Mouse (Mus musculus) yolk sac, embryonic 10.5 days (tissue): ENCODE measurements around the gene Gm45234.

Experiments used
- DNase-seq: peaks from one replicate; pipeline ENCODE4 v3.0.0-alpha.2; 2017; ENCODE audit warnings: low spot score

Gm45234 gene

DNA sequence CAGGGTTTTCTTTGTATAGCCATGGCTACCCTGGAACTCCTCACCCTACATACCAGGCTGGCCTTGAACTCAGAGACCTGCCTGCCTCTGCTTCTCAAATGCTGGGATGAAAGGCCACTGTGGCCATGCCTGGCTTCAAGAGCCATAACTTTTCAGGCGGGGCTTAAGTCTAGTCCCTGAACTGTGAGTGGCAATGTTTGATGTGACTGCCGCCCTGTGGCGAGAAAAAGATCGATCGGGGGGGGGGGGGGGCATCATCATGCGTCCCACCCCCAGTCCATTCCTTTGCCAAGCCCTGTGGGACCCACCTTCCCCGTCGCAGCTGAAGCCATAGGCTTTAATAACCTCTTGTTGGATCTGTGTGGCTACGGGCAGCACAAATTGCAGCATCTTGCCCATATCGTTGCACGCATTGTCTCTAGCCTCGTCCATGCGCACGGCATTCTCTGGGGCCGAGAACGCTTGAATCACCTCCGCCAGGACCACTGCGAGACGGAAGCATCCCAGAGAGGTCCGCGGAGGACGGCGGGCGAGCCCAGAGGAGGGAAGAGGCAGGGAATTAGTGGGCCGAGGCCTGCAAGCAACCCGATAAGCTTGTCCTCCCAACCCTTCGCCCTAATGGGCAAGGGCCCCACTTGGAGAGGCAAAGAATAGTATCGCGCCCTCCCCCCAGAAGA, 15.5 kb downstream of the Gm45234 start:
- peak; percentile 79 for DNase-seq

DNA sequence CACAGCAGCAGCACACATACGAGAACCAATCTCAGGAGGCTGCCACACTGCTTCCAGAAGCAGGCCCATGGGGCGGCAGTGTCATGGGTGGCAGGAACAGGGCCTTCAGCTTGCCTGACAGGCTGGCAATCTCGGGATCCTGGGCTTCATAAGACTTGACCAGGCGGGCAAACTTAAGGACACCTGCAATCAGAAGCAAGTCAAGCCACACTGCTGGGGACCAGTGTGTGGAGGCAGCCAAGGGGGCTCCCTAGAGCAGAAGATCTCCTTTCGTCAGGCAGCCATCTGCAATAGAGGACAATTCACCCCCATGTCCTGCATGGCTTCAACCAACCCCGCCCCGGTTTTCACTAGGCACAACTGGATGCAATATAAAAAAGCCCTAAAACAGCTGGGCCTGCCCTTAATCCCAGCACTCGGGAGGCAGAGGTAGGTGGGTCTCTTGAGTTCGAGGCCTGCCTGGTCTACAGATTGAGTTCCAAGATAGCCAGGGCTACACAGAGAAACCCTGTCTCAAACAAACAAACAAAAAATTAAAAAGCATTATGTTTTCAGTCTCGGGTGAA, 16.5 kb downstream of the Gm45234 start:
- DNase-seq, result no peak

DNA sequence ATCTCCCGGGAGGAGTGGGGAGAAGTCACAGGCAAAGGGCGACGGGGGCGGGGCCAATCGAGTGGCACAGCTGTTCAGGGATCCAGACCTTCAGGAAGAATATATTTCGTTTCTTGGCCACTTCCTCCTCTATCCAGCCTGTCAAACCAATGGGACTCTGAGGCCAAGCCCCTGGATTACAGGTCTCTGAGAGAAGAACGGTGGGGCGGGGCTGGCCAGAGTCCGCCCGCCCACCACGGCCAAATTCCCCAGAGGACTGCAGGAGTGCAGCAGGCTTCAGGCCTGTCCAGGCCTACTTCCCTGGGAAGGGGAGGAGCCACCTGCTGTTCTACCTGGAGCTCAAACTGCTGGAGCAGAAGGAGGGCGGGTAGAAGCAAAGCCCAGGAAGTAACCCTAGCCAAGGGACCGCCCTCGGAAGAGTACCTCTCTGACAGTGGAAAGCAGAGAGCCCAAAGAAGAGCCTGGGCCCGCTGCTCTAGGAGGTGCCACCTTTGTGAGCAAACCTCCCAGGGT, 17.3 kb downstream of the Gm45234 start, which contains the start of gene Ptpn6:
Gene Ptpn6 (minus strand): TSS at position 204 of the 513 bp plus-strand sequence.
- DNase-seq, result peak; percentile 89

DNA sequence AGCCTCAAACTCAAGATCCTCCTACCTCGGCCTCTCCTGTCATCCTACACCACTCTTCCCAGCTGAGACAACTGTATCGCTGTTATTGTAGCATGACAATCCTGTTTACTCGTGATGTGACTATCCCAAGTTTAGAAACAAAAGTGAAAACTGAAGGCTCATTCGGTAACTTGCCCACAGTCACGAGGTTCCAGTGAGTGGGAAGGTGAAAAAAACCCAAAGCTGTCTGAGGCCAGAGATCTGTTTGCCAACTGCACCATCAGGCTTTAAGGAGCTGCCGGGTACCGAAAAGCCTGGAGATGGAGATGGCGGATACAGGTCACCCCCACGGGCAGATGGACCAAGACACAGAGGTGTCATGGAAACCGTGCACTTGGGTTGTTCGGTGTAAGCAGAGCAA, 18.8 kb downstream of the Gm45234 start:
- no peak for DNase-seq

DNA sequence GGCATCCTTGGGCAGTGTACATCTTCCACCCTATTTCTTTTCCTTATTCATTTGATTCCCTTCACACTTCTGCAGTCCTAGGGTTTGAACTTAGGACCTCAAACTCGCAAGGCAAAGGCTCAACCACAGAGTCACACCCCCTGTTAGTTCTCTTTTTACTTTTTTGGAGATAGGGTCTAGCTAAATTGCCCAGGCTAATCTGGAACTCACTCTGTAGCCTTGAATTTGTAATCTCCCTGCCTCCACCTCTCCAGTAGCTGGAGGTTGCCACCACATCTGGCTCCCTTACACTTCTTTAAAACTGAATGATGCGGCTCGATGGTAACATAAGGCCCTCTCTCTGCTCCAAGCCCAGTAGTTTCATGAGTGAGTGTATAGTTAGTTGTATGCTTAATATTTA, 21.4 kb downstream of the Gm45234 start:
- no peak for DNase-seq

DNA sequence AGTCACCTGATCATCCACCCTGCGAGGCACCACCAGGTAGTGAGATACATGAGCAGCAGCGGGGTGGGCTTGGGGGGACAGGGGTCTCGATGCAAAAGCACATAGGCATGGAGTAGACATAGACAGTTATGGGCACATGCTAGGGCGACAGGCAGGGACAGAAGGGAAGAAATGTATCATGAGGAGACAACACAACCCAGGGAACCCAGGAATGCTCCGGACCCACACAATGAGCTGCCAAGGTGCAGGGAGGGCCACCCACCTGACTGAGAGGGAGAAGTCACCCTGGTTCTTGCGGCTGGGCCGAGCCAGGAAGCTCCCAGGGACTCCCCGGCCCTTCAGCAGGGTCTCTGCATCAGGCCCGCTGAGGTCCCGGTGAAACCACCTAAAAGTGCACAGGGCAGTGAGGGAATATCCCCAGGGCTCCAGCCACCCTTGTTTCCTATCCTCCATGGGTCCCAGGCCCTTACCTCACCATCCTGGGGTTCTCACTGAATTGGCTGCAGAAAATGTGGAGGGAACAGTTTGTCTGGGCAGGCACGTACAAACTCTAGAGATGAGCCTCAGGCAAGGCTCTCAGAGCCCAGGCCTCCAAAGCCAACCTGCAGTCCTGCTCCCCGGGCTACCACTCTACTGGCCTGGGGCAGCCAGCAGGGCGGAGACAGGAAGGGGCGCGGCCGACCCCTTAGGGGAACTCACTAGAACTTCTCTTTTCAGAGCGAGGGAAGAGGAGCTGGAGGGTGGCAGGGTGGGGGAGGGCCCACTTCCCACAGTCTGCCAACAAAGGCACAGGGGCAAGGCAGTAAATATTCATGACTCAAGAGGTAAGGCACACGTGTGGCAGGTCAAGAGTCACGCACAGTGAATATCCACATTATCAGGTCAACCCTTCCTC, 23.1 kb downstream of the Gm45234 start:
- DNase-seq, result no peak

DNA sequence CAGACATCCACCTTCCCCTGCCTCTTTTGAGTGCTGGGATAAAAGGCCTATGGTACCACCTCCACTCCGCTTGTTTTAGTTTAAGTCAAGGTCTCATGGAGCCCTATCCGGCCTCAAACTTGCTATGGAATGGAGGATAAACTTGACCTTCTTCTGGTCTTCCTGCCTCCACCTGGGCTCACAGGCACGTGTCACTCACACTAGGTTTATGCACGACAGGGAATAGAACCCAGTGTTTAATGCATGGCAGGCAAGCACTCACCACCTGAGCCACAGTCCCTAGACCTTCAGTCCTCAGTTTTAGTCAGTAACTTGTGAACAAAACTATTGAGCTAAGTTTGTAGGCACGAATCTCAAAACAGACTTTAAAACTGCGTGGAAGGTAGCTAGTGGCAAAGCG, 24.8 kb downstream of the Gm45234 start:
- DNase-seq, result no peak

DNA sequence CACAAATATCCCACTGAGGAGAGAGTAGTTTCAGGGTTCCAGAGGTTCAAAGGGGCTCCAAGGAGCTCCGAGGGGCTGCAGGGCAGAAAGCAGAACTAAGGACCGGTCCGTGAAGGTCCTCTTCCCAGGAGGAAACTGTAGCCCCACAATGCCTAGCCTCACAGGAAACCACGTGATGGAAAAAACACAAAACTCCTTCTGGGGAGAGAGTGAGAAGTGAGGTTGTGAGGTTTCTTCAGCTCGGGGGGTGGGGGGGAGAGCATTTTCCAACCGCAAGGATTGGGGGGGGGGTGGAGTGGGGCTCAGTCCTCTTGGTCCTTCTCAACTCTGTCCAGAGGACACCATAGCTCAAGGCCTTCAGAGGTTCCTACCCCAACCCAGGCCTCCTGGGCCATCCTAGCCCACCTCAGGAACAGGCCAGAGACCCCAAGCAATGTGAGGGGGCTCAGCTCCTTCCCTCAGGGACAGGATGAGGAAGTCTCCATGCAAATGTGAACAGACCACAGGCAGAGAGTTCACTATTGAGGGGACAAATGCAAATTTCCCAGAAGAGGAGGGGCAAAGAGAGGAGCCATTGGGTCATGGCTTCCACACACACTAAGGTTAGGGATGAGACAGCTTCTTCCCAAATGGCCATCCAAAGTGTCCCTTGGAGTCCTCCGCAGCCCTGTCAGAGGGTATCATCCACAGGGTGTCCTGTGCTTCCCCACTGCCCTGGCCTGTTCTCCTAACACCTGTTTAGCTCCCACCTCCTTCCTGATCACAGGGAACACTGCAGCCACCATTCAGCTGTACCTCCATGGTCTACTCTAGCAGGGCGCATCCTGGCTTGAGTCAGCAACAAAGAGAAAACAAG, 25.7 kb downstream of the Gm45234 start:
- no peak for DNase-seq

DNA sequence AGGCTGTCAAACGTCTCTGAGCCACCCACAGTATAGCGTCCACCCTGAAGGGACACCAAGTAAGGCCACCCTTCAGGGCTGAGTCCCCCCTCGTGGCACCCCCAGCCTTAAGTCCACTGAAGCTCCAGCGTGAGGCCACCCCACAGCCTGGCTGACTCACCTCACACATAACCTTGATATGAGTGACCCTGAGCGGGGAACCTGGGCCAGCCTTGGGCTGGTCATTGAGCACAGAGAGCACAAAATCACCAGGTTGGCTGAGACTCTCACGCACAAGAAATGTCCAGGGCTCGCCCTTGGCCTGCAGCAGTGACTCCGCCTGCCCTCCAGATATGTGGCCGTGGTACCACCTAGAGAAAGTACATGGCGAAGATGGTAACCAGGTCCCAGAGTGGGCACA, 27.2 kb downstream of the Gm45234 start:
- DNase-seq, result no peak

DNA sequence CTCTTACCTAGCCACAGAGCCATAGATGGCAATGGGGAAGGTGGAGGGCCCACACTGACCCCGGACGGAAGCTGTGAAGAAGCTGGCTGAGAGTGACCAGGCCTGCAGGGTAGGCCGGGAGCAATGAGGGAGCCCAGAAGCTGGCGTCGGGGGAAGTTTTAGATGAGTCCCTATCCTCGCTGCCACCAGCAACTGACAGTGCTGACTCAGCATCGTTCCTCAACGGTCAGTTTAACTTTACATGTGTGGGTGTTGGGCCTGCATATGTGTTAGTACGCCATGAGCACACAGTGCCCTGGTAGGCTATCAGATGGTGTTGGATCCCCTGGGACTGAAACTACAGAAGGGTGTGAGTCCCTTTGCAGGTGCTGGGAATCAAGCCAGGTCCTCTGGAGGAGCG, 31.3 kb downstream of the Gm45234 start:
- no peak for DNase-seq

DNA sequence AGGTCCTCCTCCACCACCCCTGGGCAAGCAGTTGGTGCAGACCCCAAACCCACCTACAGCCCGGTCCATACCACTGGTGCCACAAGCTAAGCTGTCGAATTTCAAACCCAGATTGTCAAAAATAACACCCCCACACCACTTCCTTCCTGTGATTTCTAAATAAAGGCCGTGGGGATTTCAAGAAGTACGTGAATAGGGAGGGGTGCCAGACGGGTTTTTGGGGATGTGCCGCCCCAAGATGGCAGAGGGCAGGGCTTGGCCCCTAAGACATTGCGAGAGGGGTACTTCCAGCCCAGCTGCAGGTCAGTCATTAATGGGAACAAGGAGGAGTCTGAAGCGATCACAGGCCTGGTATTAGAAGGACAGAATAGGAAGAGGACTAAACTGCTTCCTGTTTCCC, 32.3 kb downstream of the Gm45234 start:
- no peak for DNase-seq

DNA sequence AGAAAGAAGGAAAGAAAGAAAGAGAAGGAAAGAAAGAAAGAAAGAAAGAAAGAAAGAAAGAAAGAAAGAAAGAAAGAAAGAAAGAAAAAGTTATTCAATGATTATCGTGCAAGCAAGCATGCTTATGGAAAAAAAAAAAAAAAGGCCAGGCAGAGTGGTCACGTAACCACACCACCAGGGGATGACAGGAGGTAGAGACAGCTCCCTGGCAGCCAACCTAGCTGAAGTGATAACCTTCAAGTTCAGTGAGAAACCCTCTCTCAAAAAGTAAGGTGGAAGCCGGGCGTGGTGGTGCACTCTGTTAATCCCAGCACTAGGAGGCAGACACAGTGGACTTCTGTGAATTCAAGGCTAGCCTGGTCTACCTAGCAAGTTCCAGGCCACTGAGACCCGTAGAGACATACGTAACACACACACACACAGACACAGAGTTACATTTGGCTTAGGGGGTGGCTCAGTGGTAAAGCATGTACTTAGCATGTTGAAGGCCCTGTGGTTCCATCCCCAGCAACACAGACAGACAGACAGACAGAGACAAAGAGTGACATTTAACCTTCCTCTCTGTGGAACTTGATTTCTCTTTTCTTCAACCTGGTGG, 32.8 kb downstream of the Gm45234 start:
- no peak for DNase-seq

DNA sequence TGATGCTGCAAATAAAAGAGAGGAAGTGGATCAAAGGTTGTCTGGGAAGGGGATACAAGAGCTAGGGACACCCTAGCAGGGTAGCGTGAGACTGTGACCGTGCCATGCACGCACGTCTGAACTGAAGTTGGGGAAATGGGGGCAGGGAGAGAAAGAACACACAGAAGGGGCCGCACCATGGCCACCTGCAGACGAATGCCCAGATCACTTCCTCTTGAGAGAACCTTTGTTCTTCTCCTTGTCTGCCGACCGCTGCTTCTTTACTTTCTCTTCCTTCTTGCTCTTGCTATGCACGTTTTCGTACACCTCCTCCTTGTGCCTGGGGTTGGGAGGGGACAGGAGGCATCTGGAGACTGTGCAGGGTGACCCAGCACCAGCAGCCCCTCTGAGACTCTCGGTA, 34.9 kb downstream of the Gm45234 start:
- no peak for DNase-seq

DNA sequence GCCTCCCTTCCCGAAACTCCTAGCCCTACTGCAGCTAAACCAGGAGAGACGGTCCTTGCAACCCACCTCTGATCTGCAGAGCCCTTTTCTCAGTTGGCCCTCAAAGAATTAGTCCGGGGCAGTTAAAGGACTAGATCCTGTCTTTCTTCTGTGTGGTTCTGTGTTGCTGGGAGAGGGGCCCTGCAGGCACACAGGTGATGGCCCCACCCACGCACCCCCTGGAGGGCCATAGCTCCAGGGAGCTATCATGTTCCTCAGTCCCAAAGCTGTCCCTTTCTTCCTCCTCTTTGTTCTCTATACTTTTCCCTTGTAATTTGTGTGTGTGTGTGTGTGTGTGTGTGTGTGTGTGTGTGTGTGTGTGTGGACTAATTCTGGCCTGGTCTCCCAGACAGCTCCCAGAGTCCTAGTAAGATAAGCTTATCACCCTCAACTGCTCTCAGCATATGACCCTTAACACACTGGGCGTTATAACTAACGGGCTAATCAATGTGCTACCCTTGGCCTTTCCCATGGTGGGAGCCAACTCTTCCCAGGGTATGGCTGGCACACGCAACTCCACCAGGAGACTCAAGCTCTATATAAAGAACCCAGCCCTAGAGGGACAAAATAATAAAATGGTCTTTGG, 36.4 kb downstream of the Gm45234 start:
- DNase-seq, result no peak

DNA sequence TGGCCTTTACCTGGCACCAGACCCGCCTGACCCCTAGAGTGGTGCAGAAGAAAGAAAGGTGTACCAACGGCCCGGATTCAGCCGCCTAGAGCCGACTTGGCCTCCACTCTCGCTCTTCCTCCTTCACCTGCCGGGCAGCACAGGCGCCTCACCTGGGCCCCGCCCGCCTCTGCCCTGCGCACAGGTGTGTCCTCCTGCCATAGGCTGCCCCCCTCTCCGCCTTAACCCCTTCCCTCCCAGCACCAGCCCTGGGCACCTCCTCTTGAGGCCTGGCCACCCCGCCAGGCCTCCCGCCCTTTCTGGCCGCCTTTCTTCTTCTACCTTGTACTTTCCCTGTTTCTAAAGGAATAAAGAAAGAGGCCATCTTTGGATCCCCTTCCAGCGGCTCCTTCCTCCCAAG, 37.1 kb downstream of the Gm45234 start:
- peak; percentile 86 for DNase-seq

DNA sequence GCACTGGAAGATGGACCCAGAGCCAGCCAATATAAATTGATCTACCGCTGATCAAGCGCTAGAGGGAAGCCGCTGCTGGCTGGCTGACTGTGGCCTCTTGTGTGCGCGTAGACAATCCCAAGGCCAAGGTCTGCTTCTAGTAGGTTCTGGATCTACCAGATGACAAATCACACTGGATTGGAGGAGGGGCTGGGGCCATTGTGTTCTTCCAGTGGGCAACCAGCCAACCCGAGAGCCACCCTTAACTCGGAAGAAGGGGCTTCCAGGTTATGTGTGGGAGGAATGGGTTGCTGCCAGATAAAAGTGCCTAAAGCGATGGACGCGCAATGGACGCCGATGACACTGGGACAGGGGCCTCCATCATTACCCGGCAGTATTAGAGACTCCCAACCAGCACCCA, 37.9 kb downstream of the Gm45234 start:
- DNase-seq, result no peak

DNA sequence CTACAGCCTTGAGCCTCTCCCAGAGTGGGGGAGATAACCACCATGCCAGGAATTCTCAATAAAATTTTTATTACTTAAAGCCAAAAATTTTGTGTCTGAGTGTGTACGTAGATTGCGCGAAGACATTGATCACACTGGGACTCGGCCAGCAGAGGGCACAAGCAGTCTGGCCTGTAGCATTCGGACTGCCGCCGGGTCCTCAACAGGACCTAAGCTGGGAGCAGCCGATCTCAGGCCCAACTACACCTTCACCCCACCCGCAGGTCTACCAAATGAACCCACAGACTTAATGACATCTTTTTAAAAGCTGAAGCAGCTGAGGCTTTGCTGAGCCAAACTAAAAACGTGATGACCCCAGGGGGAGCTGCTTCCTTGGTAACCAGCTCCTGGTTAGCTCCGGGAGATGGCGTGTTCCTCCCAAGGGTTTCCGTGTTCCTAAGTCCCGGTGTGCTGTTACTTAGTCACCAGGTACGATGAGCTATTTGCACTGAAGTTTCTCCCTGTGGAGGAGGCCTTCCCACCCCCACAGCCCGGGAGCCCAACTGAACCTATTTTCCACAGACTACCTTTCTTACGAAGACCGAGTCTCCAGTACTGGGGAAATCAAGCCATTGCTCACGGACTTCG, 38.8 kb downstream of the Gm45234 start:
- peak; percentile 77 for DNase-seq

DNA sequence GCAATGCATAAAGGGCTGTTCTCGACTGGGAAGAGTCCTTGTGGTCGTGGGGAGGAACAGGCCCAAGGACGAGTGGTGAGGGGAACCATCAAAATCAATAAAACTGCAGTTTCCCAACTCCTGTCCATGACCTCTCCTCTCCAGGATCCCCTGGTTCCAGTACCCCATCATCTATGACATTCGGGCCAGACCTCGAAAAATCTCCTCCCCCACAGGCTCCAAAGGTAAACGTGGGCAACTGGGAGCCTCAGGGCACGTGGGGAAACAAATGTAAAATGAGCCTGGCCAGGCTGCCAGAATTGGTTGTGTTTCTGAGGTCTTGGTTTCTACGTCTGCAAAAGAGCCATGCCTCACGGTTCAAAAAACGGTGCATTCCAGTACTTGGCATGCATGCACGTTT, 42.9 kb downstream of the Gm45234 start:
- DNase-seq, result no peak

DNA sequence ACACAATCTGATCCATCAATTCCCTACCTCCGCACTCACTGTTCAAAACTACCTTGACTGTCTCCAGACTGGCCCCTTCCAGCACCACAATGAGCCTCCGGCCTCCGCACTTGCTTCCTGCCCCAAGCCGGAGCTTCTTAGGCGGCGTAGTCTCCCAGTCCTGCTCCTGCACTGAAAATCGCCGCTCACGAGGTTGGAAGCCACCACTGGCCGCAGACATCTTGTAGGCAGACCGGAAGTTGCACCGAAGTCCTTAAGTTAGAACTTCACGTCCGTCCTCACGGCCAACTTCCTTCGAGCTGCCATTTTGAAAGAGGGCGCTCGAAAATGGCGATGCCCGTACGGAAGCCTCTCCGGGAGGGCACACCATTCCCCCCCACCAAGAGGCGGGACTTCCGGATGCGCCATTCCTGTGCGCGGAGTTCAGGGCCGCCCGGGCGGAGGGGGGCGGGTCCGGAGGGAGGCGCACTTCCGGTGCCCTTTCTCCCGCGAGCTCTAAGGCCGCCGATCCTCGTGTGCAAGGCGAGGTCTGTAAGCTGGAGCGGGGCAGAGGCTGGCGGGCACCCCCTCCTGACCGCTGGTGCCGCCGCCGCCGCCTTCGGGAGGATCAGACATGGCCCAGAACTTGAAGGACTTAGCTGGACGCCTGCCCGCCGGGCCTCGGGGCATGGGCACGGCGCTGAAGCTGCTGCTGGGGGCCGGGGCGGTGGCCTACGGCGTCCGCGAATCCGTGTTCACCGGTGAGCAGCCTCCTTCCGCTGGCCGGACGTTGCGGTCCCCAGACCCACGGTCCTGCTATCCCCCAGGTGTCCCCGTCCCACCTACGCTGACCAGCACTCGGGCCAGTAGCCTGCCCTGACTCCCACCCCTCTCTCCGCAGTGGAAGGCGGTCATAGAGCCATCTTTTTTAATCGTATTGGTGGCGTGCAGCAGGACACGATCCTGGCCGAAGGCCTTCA, 43.7 kb downstream of the Gm45234 start, which contains the start of the genes Emg1 and Phb2:
Gene Emg1 (minus strand): TSS at position 355 of the 959 bp plus-strand sequence.
Gene Phb2 (plus strand): TSS at position 513 of the 959 bp plus-strand sequence.
- DNase-seq, result peak; percentile 98
